Mouse (Mus musculus): ENCODE measurements at regions not wholly inside any gene's neighbourhood (a gene's known extent, or its start where the extent isn't known, plus 50 kb on each side); places are given as distances from the start of the nearest gene placed in this dataset.

DNA sequence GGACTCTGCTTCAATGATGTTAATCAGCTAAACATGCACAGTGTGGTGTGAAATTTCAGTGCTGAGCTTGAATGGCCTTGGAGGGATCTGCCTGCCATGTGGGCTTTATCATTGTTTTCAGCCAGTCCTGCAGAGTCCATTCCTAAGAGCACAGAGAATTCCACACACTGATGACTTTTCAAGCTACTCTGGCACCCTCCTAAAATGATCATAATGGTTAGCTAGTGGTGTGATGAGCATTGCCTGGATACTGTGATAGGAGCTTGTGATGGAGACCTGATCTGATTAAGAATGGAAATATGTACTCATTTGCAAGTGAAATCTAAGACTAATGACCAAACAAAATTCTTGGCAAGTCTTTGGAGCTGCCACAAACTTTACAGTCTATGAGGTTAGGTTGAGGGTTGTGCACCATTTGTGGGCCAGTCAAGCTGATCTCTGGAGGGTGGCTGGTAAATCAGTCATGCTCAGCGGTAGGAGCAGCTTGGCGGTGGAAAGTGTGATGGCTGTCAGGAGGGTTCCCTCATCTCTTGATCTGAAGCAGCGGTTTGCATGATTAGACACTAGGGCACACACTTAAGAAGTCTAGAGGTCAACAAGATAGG is 91.0 kb upstream of the Cep162 start:
- no peak for DNase-seq (ENCODE audit: low read depth, low spot score)

DNA sequence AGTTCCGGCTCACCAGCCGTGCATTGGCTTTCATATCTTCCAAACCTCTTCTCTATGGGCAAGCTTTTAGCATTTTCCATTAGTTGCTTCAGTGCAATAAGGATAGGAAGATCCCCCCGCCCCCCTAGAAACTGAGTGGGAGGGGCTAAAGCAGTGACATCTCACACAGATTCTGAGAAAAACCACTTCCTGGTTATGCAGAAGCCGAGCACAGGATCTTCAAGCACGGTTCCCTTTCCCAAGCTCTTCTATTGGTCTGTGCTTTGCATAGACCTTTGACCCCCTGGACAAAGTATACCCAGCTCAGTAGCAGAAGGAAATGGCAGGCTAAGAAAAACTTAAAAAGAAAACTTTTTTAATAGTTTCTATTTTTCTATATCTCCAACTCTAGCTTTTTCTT is 86.1 kb upstream of the Cep162 start:
- no peak for DNase-seq (ENCODE audit: low read depth, low spot score)

DNA sequence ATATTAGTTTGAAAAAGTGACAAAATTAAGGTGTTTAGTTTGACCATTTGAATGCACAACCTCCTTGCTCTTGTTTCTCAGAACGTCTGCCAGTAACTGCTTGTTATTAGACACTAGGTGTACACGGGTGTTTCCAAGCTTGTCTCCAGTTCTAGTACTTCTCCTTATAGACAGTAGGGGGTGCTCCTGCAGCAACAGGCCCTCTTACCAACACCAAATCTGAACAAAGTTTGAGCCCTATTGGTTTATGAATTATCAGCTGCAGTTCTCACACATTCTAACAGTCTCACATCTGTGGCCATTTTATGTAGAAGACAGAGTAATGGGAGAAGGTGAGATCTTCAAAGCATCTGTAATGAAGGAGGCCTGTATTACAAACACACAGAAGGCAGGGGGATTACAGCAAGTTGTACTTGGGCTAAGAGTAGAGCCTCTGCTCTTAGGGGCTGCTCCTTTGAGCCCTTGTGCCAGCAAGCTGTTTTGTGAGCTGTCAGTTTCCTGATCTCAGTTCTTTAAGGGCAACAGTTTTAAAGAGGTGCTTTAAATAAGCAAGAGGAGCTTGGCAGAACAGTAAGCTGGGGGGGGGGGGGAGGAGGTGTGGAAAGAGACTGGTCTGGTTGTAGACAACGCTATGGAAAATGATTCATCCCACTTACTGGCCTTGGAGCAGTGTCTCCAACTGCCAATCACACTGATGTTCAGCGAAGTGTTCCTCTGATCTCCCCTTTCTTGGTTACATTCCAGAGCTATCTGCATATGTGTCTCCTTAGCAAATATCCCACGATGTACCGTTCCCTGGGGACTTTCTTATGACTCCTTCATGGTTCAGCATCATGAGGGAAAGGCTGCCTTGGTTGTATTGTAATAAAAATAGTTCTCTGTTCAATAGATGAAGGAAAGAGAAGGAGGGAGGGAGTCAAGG is 71.3 kb upstream of the Cep162 start:
- DNase-seq (ENCODE audit: low read depth, low spot score): peak; percentile 22

DNA sequence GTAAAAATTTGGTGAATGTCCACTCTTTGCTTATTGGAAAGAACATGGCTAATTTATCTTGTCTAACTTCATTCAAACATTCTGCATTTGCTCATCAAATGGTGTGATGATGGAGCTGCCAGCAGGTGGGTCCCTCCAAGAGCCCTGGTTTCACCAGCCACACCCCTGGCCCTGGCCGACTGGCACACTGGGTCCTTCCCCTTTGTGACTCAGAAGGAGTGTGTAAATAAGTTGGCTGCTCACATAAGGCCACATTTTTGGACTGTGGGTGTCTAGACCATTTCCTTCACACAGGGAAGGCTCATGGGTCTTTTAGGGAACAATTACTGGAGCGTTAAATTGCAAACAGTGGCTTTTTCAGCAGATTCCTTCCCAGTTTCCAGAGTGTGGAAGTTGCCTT is 68.4 kb upstream of the Cep162 start:
- DNase-seq (ENCODE audit: low read depth, low spot score): no peak

DNA sequence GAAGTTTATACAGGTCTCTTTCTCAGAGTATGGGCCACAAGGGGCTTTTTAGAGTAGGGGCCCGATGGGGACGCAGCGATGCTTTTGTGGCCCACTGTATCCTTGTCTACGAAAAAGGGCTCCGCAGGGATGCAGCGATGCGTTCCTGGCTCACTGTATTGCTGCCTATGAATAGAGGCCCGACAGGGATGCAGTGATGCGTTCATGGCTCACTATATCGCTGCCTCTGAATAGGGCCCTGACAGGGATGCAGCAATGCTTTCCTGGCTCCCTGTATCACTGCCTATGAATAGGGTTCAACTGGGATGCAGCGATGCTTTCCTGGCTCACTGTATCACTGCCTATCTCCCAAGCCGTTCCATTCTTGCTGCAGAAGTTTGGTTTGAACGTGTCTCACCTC is 65.4 kb upstream of the Cep162 start:
- no peak for DNase-seq (ENCODE audit: low read depth, low spot score)

DNA sequence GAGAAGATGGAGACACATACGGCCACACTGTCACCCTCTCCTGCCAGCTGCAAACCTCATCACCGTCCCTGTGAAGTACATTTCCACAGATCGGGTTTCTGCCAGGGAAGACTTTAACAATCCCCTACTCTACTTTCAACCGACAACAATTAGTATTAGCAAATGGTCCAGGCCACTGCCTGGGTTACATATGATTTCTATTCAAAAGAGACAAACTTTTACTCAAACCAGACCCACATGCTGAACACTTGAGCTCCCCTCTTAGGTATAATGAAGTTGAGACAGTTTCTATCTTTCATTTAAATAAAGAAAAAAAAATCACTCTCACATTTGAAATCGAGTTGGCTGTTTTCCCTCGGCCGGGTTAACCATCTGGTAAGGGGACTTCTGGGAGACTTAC is 63.4 kb upstream of the Cep162 start:
- no peak for DNase-seq (ENCODE audit: low read depth, low spot score)

DNA sequence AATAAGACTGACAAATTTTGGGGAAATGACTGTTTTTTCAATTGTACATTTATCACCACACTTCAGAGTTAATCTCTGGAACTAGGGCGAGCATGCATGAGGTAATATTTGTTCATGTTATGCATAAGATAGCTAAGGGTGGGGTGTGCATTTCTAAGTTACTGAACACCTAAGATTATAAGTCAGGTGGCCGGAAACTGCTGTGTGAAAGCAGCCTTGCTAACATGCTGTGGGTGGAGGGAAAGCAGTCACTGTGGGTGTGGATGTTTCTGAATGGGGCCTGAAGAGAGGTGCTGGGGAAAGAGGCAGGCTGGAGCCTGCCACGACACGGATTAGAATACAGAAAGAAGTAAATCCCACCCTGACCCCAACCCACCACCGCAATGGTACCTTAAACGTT is 54.8 kb upstream of the Cep162 start:
- DNase-seq (ENCODE audit: low read depth, low spot score): no peak
